Mouse (Mus musculus) brown adipose tissue, adult 24 weeks (tissue): ENCODE measurements around the gene Tapt1. TPM values are rescaled to one million over a fixed set of nuclear protein-coding genes. Genes with fewer than 3 reads are reported as not detected.

ENCODE experiments used
- H3K27ac ChIP-seq: fragments of 200-500 bp; replicated peaks from 2 replicates; pipeline ENCODE4 v1.5.1; 2012; ENCODE audit warnings: low read depth, mild to moderate bottlenecking, low read length
- H3K4me1 ChIP-seq: fragments of 200-500 bp; 2 replicates; pipeline ENCODE4 v1.6.1; 2012; ENCODE audit warnings: low read length, mixed read lengths; ENCODE audit not compliant: control insufficient read depth, insufficient read depth, insufficient read length
- H3K4me3 ChIP-seq: fragments of 200-500 bp; 2 replicates; pipeline ENCODE4 v1.5.1; 2012; ENCODE audit warnings: low read depth, mild to moderate bottlenecking, low read length, moderate library complexity; ENCODE audit not compliant: insufficient read depth
- polyA plus RNA-seq: library from polyadenylated mRNA; stranded (reverse); fragments of >200 nt; gene quantifications from 2 replicates; pipeline ENCODE4 v1.2.4, GENCODE M21; 2012; ENCODE audit not compliant: missing spikeins, insufficient read depth, insufficient read length

The Tapt1 gene
- polyA plus RNA-seq, 1 experiment, result 25.2 TPM

GRCm38 (mm10) chr5:44220430-44220829 is 6.0 kb downstream of the Tapt1 start:
- no peak overlapping the region for H3K27ac ChIP-seq
- H3K4me1 ChIP-seq, result peaks cover 9% of the 10 kb centered on the region; the same call in 1 of the 2 replicates
- H3K4me3 ChIP-seq, result no peak overlapping the region

GRCm38 (mm10) chr5:44219871-44220270 is 6.6 kb downstream of the Tapt1 start:
- Histone ChIP-seq H3K4me3 (no peak overlapping the region), H3K4me1 (peaks cover 7% of the 10 kb centered on the region; the same call in 1 of the 2 replicates), H3K27ac (no peak overlapping the region)

- no peak overlapping the region for H3K27ac ChIP-seq
- no peak overlapping the region for H3K4me3 ChIP-seq
- H3K4me1 ChIP-seq, result 0 out of 2 replicates have a peak, but pooled peaks cover 2% of the 10 kb centered on the region
These were observed 7.9 kb downstream of the Tapt1 start for GRCm38 (mm10) chr5:44218483-44218882.

- no peak overlapping the region for H3K4me3 ChIP-seq
- no peaks in the 10 kb centered on the region for H3K4me1 ChIP-seq
These were observed 8.8 kb downstream of the Tapt1 start for GRCm38 (mm10) chr5:44217685-44218041.

GRCm38 (mm10) chr5:44217041-44217684 is 9.3 kb downstream of the Tapt1 start:
- Histone ChIP-seq H3K4me1 (no peaks in the 10 kb centered on the region), H3K4me3 (no peak overlapping the region), H3K27ac (no peak overlapping the region)

More at GRCm38 (mm10) chr5:44217685-44218041, 8.8 kb downstream of the Tapt1 start:
- no peak overlapping the region for H3K27ac ChIP-seq

GRCm38 (mm10) chr5:44215118-44215517 is 11.3 kb downstream of the Tapt1 start:
- Histone ChIP-seq H3K27ac (no peak overlapping the region), H3K4me1 (no peaks in the 10 kb centered on the region), H3K4me3 (no peak overlapping the region)

- Histone ChIP-seq H3K4me1 (0 out of 2 replicates have a peak, but pooled peaks cover 2% of the 10 kb centered on the region), H3K4me3 (no peak overlapping the region), H3K27ac (no peak overlapping the region)
These were observed 12.4 kb downstream of the Tapt1 start for GRCm38 (mm10) chr5:44214025-44214424.

GRCm38 (mm10) chr5:44213391-44213790 is 13.0 kb downstream of the Tapt1 start:
- no peak overlapping the region for H3K4me3 ChIP-seq
- no peak overlapping the region for H3K27ac ChIP-seq
- 0 out of 2 replicates have a peak, but pooled peaks cover 2% of the 10 kb centered on the region for H3K4me1 ChIP-seq

- Histone ChIP-seq H3K4me3 (no peak overlapping the region), H3K27ac (no peak overlapping the region), H3K4me1 (0 out of 2 replicates have a peak, but pooled peaks cover 2% of the 10 kb centered on the region)
These were observed 14.5 kb downstream of the Tapt1 start for GRCm38 (mm10) chr5:44211818-44212465.

- H3K27ac ChIP-seq, result no peak overlapping the region
- no peak overlapping the region for H3K4me3 ChIP-seq
- H3K4me1 ChIP-seq, result 0 out of 2 replicates have a peak, but pooled peaks cover 2% of the 10 kb centered on the region
These were observed 19.1 kb downstream of the Tapt1 start for GRCm38 (mm10) chr5:44207286-44207685.

- H3K4me3 ChIP-seq, result no peak overlapping the region
- H3K4me1 ChIP-seq, result 0 out of 2 replicates have a peak, but pooled peaks cover 2% of the 10 kb centered on the region
- no peak overlapping the region for H3K27ac ChIP-seq
These were observed 19.8 kb downstream of the Tapt1 start for GRCm38 (mm10) chr5:44206651-44207050.

- H3K4me1 ChIP-seq, result no peaks in the 10 kb centered on the region
- H3K4me3 ChIP-seq, result no peak overlapping the region
- H3K27ac ChIP-seq, result no peak overlapping the region
These were observed 23.0 kb downstream of the Tapt1 start for GRCm38 (mm10) chr5:44203410-44203809.

GRCm38 (mm10) chr5:44201665-44202064 is 24.8 kb downstream of the Tapt1 start:
- H3K4me3 ChIP-seq, result no peak overlapping the region
- H3K27ac ChIP-seq, result no peak overlapping the region
- H3K4me1 ChIP-seq, result no peaks in the 10 kb centered on the region

- Histone ChIP-seq H3K4me1 (no peaks in the 10 kb centered on the region), H3K4me3 (no peak overlapping the region), H3K27ac (no peak overlapping the region)
These were observed 27.3 kb downstream of the Tapt1 start for GRCm38 (mm10) chr5:44199109-44199508.

GRCm38 (mm10) chr5:44198471-44198870 is 28.0 kb downstream of the Tapt1 start:
- Histone ChIP-seq H3K4me1 (no peaks in the 10 kb centered on the region), H3K4me3 (no peak overlapping the region), H3K27ac (no peak overlapping the region)

- Histone ChIP-seq H3K27ac (no peak overlapping the region), H3K4me3 (no peak overlapping the region), H3K4me1 (no peaks in the 10 kb centered on the region)
These were observed 28.6 kb downstream of the Tapt1 start for GRCm38 (mm10) chr5:44197806-44198205.
